Mouse (Mus musculus) thymus, postnatal 10 days (tissue): ENCODE data around the gene Plbd1.

Source experiments
- DNase-seq, 2 experiments: peaks; one replicate each; pipeline ENCODE4 v3.0.0; 2021; ENCODE audit warnings: low spot score in 2 of 2

The Plbd1 gene

DNA sequence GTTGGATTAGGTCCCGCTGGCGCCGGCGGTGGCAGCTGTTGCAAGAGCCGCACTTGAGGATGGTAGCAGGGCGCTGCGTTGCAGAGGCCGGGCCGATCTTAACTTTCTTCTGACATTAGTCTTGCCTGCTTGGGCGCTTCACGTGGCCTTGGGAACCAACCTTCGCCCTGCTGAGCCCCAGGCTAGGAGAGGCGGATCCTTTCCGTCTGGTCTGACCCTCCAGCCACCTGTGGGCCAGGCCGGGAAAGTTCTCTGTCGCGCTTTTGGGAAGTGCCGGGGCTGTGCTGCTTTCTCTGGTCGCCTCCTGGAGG lies at the start of gene Plbd1:
Gene Plbd1 (minus strand): TSS at position 223 of the 311 bp plus-strand sequence.
- no peak for DNase-seq

DNA sequence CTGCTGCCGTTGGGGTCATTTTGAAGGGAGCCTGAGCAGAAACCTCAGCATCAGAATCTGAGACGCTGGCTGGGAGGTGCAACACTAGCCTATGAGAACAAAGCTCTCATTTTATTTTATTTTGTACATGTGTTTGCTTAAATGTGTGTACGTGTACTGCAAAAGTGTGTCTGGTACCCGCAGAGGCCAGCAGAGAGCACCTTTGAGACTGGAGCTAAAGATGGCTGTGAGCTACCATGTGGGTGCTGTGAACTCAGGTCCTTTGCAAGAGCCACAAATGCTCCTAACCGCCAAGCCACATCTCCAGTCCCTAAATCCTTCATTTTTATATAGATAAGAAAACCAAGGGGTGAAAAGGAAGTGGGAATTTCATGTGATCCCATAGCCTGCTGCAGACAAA lies 48.7 kb upstream of the Plbd1 start:
- no peak for DNase-seq

DNA sequence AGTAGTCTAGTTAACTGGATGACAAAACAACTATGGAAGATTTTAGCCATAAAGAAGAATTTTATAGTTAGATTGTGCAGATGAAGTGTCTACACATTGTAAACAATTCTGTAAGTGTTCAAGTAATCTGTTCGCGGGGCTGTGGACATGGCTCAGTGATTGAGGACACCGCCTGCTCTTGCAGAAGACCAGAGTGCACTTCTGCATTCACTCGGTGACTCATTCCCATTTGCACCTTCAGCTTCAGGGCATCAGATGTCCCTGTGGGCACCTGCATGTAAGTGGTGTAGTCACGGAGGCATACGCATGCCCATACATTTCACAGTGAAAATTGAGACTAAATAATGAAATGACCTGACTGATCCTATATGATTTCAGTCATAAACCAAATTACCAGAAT lies 46.9 kb upstream of the Plbd1 start:
- DNase-seq = no peak

DNA sequence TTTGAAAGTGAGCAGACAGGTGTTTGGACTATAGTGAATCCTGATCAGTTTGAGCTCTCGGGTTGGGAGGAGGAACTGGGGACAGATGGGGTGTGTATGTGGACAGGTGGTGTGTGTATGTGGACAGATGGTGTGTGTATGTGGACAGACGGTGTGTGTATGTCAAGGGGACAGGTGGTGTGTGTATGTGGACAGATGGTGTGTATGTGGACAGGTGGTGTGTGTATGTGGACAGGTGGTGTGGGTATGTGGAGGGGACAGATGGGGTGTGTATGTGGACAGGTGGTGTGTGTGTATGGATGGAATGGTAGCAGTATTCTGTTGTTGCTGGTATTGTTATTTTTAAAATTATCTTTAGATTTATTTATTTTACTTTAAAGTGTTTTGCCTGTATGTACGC lies 40.1 kb upstream of the Plbd1 start:
- no peak for DNase-seq

DNA sequence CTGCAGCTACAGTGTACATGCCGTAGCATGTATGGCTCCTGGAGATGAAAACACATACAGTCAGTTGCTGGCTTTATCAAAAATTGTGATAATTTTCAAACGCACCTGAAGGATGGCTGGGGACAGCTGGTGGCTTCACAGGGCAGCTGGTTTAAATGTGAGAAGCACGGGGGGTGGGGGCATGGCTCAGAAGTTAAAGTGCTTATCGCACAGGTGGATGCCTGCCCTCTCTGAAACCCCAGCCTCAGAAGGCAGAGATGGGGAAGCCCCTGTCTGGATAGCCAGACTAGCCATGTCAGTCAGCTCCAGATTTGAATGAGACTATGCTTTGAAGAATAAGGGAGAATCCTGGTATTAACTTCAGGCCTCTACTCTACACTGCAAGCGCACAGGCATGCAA lies 39.5 kb upstream of the Plbd1 start:
- no peak for DNase-seq

DNA sequence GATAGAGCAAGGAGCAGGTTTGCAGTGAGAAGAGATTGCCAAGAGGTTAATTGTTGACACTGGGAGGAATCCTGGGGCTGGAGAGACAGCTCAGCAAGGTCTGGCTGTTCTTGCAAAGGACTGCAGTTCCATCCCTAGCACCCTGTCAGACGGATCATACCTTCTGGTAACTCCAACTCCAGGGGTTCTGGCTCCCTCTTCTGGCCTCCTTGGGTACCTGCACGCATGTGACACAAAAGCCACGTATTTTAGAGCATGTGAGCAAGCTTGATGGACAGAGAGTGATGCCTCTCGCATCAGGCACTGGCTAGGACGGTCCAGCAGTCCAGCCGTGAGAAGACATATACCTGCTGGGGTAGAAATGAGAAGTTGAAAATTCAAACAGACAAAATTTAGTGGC lies 29.6 kb upstream of the Plbd1 start:
- no peak for DNase-seq

DNA sequence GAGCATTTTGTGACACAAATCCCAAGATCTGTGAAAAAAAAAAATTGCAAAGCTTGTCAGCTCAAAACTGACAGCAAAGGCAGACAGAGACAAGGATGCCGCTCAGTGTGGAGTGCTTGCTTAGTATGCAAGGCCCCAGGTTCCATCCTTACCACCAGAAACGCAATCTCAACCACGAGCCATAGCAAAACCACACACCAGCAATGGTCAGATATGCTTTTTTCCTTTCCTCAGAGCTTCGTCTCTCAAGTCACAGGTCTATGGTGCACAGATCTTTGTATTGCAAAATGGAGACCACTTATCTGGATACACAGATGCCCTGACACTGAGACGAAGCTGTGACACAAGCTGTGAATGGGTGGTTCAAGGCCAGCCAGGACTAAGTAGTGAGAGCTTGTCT lies 28.8 kb upstream of the Plbd1 start:
- DNase-seq = no peak

DNA sequence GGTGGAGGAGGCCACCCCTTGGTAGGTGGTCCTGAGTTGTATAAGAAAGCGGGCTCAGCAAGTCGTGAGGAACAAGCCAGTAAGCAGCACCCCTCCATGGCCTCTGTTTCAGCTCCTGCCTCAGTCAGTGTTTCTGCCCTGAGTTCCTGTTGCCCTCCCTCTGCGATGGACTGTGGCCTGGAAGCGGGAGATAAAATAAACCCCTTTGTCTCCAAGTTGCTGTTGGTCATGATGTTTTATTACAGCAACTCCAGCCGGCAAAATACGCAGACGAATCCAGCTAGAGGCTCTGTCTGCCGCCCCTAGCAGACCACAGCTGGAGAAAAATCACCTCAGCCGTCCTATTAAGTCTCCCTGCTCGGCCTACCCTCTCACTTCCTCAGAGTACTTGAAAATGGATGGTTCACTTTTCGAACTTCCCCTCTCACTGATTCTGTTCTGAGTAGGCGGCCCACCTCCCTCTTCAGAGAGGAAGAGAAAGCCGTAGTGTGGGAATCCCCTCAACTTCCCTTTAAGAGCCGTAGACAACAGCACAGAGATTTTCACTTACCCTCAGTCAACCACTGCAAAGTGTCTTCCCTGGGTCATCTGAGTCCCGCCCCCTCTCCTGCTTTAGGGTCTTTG lies 28.2 kb upstream of the Plbd1 start:
- DNase-seq = no peak

DNA sequence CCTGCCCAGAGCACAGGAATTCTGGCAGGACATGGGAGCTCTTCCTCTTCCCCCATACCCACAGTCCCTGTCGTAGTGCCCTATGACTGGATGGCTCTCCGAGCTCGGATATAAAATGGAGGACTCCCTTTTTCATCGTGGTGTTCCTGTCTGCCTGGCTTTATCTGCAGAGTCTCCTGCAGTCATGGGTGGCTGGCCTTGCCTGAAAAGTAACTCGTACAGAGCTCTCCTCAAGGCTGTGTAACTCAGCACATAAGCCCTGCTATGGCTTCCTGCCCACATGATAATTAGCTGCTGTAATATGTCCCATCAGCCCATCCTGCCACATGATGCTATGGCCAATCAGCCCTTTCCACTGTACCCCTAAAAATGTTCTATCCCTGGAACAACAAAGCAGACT lies 23.7 kb upstream of the Plbd1 start:
- no peak for DNase-seq

DNA sequence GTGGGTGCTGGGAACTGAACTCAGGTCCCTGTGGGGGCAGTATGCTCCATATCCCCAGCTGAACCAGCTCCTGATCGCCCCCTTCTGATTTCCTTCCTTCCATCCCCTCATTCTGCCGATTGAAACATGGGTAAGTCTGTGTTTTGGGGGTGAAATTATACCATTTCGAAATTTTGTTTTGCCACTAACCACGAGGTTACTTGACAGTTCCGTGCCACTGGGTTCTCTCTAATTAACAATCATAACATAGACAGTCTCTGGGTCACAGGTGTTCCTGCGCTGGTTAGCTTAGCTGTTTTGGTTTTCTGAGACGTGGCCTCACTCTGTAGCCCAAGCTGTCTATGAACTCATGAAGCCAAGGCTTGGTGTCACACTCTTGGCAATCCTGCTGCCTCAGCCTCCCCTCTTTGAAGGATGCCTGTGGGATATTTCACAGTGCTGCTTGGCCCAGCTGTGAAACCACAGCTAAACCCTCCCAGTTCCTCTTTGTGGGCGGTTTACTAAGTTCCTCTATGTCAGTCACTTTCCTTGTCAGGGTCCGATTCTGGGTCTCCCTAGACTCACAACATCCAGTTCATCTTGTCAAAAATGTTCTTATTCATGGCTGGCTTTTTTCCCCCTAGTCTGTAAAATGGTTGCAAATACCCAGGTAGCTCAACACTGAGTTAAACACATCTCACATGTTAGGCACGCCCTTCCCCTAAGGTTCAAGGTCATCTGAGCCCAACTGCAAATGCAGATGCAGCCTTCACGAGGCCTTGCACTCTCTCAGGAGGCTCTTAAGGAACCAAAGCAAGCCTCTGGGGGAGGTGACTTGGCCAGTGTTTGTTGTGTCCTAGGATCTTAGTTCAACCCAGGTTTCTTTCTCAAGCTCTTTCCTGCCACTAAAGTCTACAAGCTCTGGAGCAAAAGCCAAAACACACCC lies 21.9 kb upstream of the Plbd1 start:
- no peak for DNase-seq

DNA sequence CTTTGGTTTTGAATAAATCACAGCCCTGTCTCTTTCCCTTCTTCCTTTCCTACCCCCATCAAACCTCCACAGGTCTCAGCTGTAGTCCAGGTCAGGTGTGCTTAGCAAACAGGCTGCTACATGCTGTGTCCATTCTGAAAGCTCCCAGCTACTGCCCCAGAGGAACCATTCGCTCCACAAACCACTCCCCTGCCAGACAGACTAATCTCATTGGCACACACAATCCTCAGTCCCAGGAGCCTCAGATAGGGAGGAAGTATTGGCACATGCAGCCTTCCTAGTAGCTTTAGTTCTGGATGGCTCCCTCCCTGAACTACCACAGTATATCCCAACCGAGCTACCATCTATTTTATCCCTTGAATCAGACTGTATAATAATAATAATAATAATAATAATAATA lies 17.7 kb upstream of the Plbd1 start:
- DNase-seq = no peak

DNA sequence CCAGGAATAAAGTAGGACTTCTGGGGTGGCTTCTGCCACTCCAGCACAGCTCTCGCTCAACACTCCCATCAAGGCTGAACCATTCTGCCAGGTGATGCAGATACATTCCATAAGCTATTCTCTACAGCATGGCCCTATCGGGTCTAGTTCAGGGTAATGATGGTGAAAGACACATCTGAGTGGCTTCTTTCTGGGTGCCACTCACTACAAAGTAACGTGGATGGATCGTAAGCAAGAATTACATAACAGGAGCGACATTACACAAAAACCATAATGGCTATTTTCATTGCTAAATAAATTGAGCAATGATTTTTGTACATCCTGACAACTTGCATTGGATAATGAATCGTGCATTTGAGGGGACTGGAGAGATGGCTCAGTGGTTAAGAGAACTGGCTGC lies 13.2 kb upstream of the Plbd1 start:
- DNase-seq = no peak

DNA sequence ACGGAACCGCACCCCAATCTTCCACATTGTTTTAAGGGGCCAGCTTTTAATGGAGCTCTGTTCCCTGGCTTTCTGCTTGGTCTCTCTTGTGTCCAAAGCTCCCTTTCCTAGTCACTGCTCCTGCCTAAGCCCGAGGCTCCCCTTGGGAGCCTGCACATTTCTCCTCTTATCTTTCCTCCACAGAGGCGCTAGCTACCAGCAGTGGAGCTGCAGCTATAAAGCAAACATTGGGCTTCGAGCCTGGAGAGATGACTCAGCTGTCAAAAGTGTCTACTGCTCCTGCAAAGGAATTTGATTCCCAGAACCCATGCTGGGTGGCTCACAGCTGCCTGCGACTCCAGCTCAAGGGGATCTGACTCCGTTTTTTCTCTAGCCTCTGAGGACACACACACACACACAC lies 10.7 kb upstream of the Plbd1 start:
- no peak for DNase-seq

DNA sequence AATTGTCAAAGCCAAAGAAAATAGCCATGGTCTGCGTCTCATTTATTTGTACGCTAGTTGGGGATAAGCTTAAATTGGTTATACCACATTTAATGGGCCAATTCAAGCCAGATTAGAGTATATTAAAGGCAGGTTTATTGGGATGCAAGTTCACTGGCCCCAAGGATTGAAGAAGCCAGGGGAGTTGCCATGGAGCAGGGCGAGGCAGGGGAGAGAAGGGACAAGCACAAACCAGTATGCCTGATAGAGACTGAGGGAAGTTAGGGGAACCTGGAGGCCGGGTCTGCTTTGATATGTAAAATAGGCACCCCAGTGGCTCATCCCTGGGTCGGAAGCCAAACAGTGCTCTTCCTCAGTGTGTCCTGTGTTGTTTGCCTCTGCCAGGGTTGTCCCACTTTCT lies 7.5 kb upstream of the Plbd1 start:
- DNase-seq = no peak

DNA sequence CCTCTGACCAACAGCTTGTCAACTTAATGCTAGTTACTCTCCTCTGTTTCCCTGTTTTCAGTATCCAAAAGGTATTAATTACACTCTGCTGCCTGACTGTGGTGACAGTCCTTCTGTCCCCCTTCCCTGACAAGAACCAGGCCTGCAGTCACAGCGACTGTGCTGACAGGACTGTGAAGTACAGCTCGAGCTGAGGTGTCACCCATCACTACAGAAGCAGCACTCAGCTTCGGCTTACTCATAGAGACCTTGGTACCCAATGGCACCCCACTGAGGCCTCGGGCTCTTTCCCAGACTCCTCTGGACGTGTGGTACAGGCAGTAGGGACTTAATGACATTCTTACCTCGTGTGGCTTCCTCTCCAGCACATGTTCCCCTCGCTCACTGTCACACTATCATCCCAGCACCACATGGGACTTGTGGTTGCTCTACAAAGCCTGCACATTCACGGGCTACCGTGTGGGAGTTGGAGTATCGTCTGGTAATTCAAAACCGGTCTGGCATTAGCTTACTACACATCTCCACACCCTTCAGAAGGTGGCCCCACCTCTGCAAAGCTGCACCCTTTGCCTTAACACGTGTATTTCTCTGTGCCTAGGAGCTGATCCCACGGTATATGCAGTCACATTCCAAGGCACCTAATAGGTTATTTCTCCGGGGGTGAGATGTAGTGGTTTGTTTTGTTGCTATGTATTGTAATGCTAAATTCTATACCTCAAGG lies 6.7 kb upstream of the Plbd1 start:
- no peak for DNase-seq

DNA sequence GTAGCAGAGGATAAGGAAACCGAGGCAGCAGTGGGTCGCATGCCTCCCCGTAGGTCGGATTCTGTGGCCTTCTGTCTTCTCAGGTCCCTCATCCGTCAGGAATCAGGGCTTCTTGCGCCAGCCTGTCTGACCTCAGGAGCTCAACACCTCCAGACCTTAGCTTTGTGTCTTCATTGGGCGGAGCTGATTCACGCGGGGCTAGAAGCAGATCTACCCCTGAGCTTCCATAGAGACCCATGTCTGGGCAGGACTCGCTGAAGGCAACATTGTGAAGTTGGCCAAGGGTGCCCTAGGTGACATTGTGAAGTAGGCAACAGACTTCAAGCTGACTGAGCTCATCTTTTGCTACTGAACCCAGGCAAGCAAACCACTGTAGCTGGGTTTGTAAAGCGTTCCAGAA lies 335 bp upstream of the Plbd1 start:
- DNase-seq = no peak

DNA sequence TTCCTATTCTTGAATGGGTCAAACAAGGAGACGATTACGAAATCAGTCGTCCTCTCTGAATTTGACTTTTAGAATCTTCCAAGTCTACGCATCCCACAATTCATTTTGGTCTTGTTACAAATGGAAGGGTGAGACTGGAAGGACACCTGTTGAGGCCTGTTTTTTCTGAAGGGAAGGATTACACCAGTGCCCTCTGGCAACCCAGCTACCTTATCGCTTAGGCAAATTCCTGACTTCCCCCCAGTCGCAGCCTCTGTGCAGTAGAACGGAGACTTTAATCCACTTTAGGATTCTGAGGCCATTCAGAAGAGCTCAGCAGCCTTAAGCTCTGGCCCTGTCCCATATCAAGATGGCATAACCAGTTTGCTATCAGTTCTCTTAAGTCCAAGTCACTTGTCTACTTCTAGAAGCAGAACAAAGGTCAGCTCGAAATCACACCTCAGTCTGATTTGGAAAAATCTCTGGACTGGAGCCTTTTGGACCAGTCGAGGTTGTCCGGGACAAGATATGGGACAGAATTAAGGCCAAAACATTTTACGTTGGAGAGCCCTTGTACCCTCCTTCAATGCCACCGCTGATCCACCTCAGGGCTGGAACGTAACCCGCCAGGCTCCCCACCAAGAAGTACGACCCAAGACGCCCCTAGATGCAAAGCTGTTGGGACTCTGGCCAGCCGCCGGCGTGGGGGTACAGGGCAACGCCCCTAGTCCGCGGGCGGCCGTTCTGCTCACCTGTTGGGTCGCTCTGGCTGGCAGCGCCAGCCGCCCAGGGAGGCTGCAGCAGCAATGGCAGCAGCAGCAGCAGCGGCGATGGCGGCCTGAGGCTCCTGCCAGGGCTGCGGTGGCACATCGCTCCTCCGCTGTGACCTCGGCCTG lies 660 bp downstream of the Plbd1 start:
- peak in 1 of 2 experiments; percentile 9 for DNase-seq

DNA sequence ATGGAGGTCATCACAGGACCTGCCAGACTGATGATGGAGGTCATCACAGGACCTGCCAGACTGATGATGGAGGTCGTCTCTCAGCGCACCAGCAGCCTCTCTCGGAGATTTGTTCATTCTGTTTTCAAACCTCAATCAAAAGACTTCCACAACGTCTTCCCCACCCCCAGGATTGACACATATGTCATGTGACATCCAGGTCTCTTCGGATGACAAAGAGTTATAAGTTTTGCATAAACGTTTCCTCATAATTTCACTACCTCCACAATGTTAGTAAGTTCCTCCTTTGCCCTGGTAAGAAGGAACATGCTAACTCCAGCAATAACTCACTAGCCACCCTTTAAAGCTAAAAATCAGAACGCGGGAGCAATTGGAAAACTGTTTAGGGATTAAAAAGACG lies 2.5 kb downstream of the Plbd1 start:
- DNase-seq = no peak

DNA sequence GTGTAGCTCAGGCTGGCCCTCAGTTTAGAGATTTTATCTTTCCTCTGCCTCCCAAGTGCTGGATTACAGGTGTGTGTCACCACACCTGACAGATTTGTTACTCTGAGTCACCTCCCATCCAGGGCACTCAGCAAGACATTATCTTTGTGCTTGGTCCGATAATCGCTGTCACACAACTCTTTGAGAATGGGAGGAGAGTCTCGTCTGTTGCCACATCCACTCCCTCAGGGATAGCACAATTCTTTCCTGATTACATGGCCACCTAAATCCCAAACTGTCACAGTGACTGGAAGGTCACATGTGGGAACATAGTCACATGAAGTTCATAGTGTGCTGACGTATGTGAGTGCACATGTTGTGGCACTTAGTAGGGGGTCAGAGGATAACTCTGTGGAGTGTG lies 3.4 kb downstream of the Plbd1 start:
- no peak for DNase-seq

DNA sequence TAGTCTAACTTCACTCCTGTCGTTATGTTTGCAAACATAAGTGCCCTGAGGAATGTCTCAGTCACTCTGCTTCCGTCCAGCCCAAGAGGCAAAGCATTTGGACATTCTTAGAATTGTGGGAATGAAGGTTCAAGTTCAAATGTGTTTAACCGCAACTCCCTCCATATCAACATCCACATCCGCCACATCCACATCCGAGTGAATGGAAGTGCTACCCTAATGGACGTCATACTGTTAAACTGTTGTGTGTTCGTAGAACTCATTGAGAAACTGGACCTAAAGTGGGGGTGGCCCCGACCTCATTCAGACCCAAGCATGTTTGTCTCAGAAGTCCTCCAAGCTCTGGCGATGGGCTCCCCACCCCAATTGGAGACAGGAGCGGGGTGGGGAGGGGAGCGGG lies 5.9 kb downstream of the Plbd1 start:
- DNase-seq = no peak

DNA sequence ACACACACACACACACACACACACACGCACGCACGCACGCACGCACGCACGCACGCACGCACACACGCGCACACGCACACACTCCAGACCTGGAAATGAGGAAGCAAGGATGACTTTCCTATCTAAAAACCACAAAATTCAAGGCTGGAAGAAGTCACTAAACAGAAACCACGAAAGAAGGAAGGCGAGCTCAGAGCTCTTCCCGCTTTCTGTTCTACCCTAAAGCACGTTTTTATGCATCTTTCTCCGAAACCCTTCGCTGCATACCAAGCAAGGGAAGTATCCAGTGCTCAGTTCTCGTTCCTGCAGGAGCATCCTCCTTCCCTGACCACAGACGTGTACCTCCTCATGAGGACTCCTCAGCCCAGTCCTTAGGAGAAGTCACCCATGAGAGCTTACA lies 7.3 kb downstream of the Plbd1 start:
- DNase-seq = no peak

DNA sequence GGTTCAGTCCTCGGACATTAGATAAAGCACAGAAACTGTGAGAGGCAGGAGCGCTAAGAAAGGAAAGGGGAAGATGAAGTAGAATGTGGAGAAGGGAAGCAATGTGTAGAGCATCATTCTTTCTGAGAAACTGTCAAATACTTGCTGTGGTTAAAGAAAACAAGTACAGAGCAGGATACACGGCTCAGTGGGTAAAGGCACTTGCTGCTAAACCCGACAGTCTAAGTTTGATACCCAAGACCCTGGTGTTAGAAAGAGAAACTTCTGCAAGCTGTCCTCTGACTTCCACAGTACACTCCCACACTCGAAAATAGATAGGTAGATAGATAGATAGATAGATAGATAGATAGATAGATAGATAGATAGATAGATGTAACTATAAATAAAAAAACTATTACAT lies 8.4 kb downstream of the Plbd1 start:
- no peak for DNase-seq
